Mouse (Mus musculus): ENCODE data around the gene Ip6k2. TPM values are rescaled to one million over a fixed set of nuclear protein-coding genes. Genes with fewer than 3 reads are reported as not detected.
A peak's percentile ranks its signal among the peaks of the same experiment; 100 is the strongest.

Gene Ip6k2
- polyA plus RNA-seq, 1 experiment: 16.2 TPM

DNA sequence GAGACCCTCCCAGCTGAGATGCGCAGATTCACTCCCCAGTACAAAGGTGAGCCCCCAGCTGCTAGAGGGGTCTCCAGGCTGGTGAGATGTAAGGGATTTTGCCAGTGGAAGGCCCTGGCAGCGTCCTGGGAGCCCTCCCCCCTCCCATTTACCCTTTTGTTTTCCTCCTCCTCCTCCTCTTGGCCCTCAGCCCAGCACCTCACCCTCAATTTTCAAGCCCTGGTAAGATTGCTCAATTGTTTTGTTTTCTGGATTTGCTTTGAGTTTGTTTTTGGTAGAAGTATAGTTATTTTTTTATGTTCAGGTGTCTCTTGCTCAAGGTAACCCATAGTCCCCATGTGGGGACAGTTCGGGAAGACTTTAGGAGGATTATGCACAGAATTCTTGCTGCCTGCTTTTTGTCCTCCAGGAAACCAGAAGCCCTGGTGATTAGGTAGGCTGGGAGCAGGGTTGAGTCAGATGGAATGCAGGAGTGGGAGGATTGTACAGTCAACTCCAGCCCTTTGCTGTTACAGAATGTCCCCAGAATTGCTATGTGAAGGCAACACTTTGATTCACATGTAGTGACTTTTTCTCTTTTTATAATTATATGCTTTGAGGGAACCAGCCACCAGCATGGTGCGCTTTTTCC lies 12.9 kb downstream of the Ip6k2 start:
- Histone ChIP-seq H3K4me1 (ENCODE audit: control insufficient read depth, insufficient read depth, insufficient read length, low read length) (peaks cover 19% of the 10 kb centered on the region), H3K4me3 (ENCODE audit: insufficient read depth, low read depth, low read length) (no peak overlapping the region), H3K27ac (replicated peaks; ENCODE audit: low read depth, low read length) (0 out of 2 replicates have a peak overlapping the region, but pooled peaks have one; percentile 5)

GRCm38 (mm10) chr9:108797477-108797876 lies 13.9 kb downstream of the Ip6k2 start:
- no peak overlapping the region for H3K27ac ChIP-seq (replicated peaks; ENCODE audit: low read depth, low read length)
- peaks cover 14% of the 10 kb centered on the region for H3K4me1 ChIP-seq (ENCODE audit: control insufficient read depth, insufficient read depth, insufficient read length, low read length)
- no peak overlapping the region for H3K4me3 ChIP-seq (ENCODE audit: insufficient read depth, low read depth, low read length)

DNA sequence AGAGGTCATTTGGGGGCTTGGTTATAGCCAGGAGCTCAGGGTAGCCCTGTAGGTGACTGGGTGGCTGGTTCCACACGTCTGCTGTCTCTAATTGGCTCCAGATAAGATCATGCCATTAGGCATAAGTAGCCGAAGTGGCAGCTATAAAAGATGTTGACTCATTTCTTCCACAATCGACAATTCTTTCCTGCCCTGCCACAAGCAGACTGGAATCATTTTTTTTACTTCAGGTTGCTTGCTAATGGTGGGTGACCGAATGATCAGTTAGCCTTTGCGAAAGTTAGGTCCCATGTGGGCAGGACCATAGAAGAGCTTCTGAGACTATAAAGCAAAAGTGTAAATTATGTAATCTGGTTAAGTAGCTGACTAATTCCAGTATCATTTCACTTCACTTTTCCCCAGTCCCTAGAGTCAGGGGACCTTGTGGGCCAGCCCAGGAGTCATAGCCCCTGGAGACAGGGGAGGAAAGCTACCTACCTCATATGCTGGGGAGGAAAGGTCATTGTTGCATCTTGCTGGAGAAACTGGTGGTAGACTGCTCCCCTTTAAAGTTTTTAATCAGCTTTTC lies 15.0 kb downstream of the Ip6k2 start:
- H3K4me3 ChIP-seq (ENCODE audit: insufficient read depth, low read depth, low read length): no peak overlapping the region
- H3K27ac ChIP-seq (replicated peaks; ENCODE audit: low read depth, low read length): no peak overlapping the region
- peaks cover 7% of the 10 kb centered on the region for H3K4me1 ChIP-seq (ENCODE audit: control insufficient read depth, insufficient read depth, insufficient read length, low read length)

DNA sequence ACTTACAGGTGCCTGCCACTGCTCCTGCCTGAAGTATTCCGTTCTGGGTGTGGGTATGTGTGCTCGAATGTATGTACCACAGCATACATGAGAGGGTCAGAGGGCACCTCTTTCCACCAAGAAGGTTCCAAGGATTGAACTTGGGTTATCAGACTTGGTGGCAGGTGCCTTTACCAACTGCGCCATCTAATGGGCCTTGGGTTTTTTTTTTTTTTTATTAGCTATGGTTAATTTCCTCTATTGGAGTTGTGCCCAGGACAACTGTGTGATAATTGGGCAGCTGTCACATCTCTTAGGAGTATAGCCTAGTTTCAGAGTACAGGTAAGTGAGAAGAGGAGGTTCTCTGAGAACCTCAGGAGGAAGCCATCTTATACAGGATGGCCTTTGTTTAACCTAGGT lies 16.0 kb downstream of the Ip6k2 start:
- Histone ChIP-seq H3K27ac (replicated peaks; ENCODE audit: low read depth, low read length) (no peak overlapping the region), H3K4me1 (ENCODE audit: control insufficient read depth, insufficient read depth, insufficient read length, low read length) (peaks cover 7% of the 10 kb centered on the region), H3K4me3 (ENCODE audit: insufficient read depth, low read depth, low read length) (no peak overlapping the region)

GRCm38 (mm10) chr9:108805768-108806167 lies 22.2 kb downstream of the Ip6k2 start:
- Histone ChIP-seq H3K27ac (replicated peaks; ENCODE audit: low read depth, low read length) (no peak overlapping the region), H3K4me1 (ENCODE audit: control insufficient read depth, insufficient read depth, insufficient read length, low read length) (peaks cover 4% of the 10 kb centered on the region; the same call in 1 of the 2 replicates), H3K4me3 (ENCODE audit: insufficient read depth, low read depth, low read length) (no peak overlapping the region)

DNA sequence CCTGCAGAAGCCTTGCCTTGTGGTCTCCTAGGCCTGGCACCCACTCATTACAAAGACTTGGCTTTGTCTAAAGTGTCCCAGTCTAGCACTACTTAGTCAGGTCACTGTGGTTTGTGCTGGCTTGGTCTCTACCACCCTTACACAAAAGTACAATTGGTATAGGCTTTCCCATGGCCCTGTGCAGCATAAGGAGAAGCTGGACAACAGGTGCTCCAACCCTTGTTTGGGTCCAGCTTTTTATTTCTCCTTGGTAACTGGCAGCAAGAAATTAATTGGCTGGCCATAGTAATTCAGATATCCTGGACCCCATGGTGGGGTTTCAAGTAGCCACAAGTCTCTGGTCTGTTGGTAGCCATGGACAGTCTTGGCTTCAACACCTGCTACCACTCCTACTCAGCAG lies 22.8 kb downstream of the Ip6k2 start:
- H3K4me1 ChIP-seq (ENCODE audit: control insufficient read depth, insufficient read depth, insufficient read length, low read length): peaks cover 4% of the 10 kb centered on the region; the same call in 1 of the 2 replicates
- no peak overlapping the region for H3K27ac ChIP-seq (replicated peaks; ENCODE audit: low read depth, low read length)
- H3K4me3 ChIP-seq (ENCODE audit: insufficient read depth, low read depth, low read length): no peak overlapping the region

- H3K4me3 ChIP-seq (ENCODE audit: insufficient read depth, low read depth, low read length): no peak overlapping the region
- peaks cover 4% of the 10 kb centered on the region; the same call in 1 of the 2 replicates for H3K4me1 ChIP-seq (ENCODE audit: control insufficient read depth, insufficient read depth, insufficient read length, low read length)
- no peak overlapping the region for H3K27ac ChIP-seq (replicated peaks; ENCODE audit: low read depth, low read length)
Observed at GRCm38 (mm10) chr9:108806831-108807230, 23.2 kb downstream of the Ip6k2 start.

DNA sequence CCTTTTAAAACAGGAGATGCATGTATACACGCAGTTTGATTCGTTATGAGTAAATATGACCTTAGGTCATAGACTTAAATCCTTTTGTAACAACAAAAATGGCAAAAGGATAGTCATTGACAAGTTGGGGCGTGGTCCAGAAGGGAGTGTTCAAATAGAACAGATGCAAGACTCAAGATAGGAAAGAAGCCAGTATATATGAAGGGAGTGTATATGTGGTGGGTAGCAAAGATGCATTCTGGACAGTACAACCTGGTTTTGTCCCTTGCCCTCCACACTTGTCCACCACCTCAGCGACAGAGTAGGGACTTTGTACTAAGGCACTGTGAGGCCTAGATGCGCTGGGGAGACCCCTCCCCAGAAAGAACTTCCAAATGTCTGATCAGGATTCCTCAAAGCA lies 24.1 kb downstream of the Ip6k2 start:
- H3K27ac ChIP-seq (replicated peaks; ENCODE audit: low read depth, low read length): no peak overlapping the region
- H3K4me3 ChIP-seq (ENCODE audit: insufficient read depth, low read depth, low read length): no peak overlapping the region
- H3K4me1 ChIP-seq (ENCODE audit: control insufficient read depth, insufficient read depth, insufficient read length, low read length): peaks cover 4% of the 10 kb centered on the region; the same call in 1 of the 2 replicates

DNA sequence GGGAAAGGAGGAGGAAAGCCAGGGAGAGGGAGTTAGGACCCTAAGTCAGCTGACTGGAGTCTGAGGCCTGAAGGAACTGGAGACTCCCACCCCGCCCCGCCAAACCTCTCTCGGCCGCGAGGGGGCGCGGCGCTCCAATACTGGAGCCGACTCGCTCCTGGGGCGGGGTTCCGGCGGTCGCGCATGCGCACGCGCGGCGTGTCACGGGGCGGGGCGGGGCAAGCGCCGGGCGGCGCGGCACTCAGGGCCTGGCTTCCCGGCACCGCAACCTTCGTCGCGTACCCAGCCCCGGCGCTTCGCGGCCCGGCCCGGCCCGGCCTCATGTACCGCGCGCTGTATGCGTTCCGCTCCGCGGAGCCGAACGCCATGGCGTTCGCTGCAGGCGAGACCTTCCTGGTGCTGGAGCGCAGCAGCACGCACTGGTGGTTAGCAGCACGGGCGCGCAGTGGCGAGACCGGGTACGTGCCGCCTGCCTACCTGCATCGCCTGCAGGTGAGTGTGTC lies 24.6 kb downstream of the Ip6k2 start, which contains the start of gene Nckipsd:
TSS of gene Nckipsd (plus strand) at position 206 of the 503 bp plus-strand sequence.
- H3K4me1 ChIP-seq (ENCODE audit: control insufficient read depth, insufficient read depth, insufficient read length, low read length): peaks cover 4% of the 10 kb centered on the region; the same call in 1 of the 2 replicates
- H3K27ac ChIP-seq (replicated peaks; ENCODE audit: low read depth, low read length): peak within 1 kb of the TSS; percentile 35
- H3K4me3 ChIP-seq (ENCODE audit: insufficient read depth, low read depth, low read length): peak within 1 kb of the TSS; percentile 91

DNA sequence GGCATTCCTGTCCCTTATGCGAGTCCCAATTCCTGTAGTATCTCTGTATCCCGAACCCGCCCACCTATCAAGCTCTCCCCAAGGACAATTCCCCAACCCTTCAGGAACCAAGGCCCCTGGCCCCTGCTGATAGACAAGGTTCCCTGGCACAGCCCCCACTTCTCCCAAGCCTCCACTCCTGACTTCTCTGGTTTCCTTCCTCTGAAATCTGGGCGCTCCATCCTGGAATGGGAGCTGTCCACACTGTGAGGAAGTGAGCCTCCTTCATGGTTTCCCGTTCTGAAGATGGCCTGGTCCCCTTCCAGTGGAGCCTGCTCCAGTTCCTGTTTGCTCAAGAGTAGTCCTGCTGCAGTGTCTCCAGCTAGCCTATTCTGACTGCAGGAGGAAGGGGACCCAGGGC lies 25.6 kb downstream of the Ip6k2 start:
- Histone ChIP-seq H3K4me1 (ENCODE audit: control insufficient read depth, insufficient read depth, insufficient read length, low read length) (peaks cover 4% of the 10 kb centered on the region; the same call in 1 of the 2 replicates), H3K4me3 (ENCODE audit: insufficient read depth, low read depth, low read length) (peak overlapping the region; percentile 91), H3K27ac (replicated peaks; ENCODE audit: low read depth, low read length) (peak overlapping the region; percentile 35)

- Histone ChIP-seq H3K4me3 (ENCODE audit: insufficient read depth, low read depth, low read length) (no peak overlapping the region; the same call in 1 of the 2 replicates), H3K27ac (replicated peaks; ENCODE audit: low read depth, low read length) (peak overlapping the region; percentile 11; the same call in 1 of the 2 replicates)
Observed at GRCm38 (mm10) chr9:108809723-108810122, 26.1 kb downstream of the Ip6k2 start.

DNA sequence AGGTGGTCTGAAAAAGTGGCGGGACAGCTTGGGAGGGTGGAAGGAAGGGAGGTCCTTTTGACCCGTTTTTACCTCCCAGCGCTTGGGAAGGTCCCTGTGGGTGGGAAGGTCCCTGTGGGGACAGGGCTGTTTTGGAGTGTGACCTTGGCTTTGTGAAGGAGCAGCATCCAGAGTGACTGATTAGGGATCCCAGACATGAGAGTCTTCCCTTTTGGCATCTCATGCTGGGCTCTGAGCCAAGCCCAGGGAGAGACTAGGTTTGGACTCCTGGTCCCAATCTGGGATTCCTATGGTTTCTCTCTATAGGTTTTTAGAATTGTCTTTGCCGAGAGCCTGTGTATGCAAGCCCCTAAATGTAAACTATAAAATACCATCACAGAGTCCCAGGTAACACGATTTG lies 26.9 kb downstream of the Ip6k2 start:
- no peak overlapping the region for H3K27ac ChIP-seq (replicated peaks; ENCODE audit: low read depth, low read length)
- no peak overlapping the region for H3K4me3 ChIP-seq (ENCODE audit: insufficient read depth, low read depth, low read length)
- H3K4me1 ChIP-seq (ENCODE audit: control insufficient read depth, insufficient read depth, insufficient read length, low read length): peaks cover 4% of the 10 kb centered on the region; the same call in 1 of the 2 replicates

More at GRCm38 (mm10) chr9:108809723-108810122, 26.1 kb downstream of the Ip6k2 start:
- peaks cover 4% of the 10 kb centered on the region; the same call in 1 of the 2 replicates for H3K4me1 ChIP-seq (ENCODE audit: control insufficient read depth, insufficient read depth, insufficient read length, low read length)

DNA sequence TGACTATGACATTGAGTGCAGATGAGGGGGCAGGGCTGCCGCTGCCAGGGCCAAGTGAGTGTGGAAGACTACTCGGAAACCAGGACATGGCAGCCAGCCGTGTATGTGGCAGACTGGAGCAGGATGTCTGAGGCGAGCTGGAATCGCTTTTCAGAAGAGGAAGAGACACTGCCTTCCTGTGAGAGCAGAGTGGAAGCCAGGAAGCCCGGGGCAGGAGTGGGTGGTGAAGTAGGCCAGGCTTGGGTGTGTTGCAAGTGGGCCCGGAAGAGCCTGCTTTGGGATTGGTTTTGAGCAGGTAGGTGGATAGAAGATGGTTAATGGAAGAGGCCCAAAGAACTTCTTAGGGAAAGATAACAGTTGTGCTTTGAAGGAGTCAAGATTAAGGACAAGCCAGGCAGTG lies 32.0 kb downstream of the Ip6k2 start:
- Histone ChIP-seq H3K4me3 (ENCODE audit: insufficient read depth, low read depth, low read length) (no peak overlapping the region), H3K27ac (replicated peaks; ENCODE audit: low read depth, low read length) (no peak overlapping the region), H3K4me1 (ENCODE audit: control insufficient read depth, insufficient read depth, insufficient read length, low read length) (no peaks in the 10 kb centered on the region)

GRCm38 (mm10) chr9:108819495-108819894 lies 35.9 kb downstream of the Ip6k2 start:
- Histone ChIP-seq H3K4me3 (ENCODE audit: insufficient read depth, low read depth, low read length) (no peak overlapping the region), H3K27ac (replicated peaks; ENCODE audit: low read depth, low read length) (no peak overlapping the region), H3K4me1 (ENCODE audit: control insufficient read depth, insufficient read depth, insufficient read length, low read length) (no peaks in the 10 kb centered on the region)

DNA sequence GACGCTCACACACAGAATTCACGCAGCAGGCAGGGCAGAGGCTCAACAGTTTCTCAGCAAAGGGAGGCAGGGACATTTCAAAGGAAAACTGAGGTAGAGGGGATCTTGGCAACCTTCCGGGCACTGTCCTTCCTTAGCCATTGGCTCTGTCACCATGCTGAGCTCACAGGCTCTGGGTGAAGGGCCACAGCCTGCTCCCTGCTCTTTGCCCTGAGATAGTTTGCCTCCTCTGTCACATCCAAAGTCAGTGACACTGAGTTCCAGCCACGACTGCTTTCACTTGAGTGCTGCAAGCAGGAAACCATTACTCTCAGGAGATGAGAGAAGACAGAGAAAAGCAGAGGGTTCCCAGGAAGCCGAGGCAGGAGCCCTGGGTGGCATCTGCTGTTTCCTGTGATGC lies 36.5 kb downstream of the Ip6k2 start:
- Histone ChIP-seq H3K4me1 (ENCODE audit: control insufficient read depth, insufficient read depth, insufficient read length, low read length) (no peaks in the 10 kb centered on the region), H3K27ac (replicated peaks; ENCODE audit: low read depth, low read length) (no peak overlapping the region), H3K4me3 (ENCODE audit: insufficient read depth, low read depth, low read length) (no peak overlapping the region)

Data from brown adipose tissue, adult 24 weeks (tissue).